In genomic region chr1:61055176-61055575, GRCm38 (mm10) we compare ENCODE assay signal across 9 mouse cellular contexts.
DNase-seq lines count a peak whose midpoint lies in the region; ATAC-seq and TF ChIP-seq lines count a peak whose summit lies in the region.
"Had no signal": no experiment of that assay in that cellular context is flagged by ENCODE, and none has a peak within 500 bp of the region (broad histone marks: within the 10 kb centered on the region; RNA-seq: fewer than 3 reads in every experiment).

No protein-coding gene starts in this region.

- no peaks in the 10 kb centered on the region for H3K36me3 ChIP-seq in C2C12 (ENCODE audit: control insufficient read depth, insufficient read depth)
- no peaks in the 10 kb centered on the region for H3K36me3 ChIP-seq in embryonic facial prominence, embryonic 11.5 days (replicated peaks; ENCODE audit: control insufficient read depth, insufficient read depth, low read depth, low read length)
- no peaks in the 10 kb centered on the region for H3K36me3 ChIP-seq in heart, embryonic 14.5 days (ENCODE audit: control insufficient read depth, insufficient read depth, low read length)
- H3K36me3 ChIP-seq in liver, embryonic 14.5 days (replicated peaks; ENCODE audit: control insufficient read depth, insufficient read depth, low read depth): no peaks in the 10 kb centered on the region

- peak; percentile 56 for DNase-seq in adrenal gland, adult 2 months
- DNase-seq in embryonic facial prominence, embryonic 11.5 days (ENCODE audit: low spot score): peak; percentile 75
- DNase-seq in kidney, postnatal 25 days: peak; percentile 63 to 66
- DNase-seq in liver, embryonic 14.5 days (ENCODE audit: low read depth in 3 of 3, low spot score in 3 of 3): no peak
- DNase-seq in ovary, postnatal 14 days (ENCODE audit: low spot score): peak; percentile 53
- DNase-seq in thymus, postnatal 36 days: peak; percentile 54 to 63

- no peak overlapping the region for H3K4me3 ChIP-seq in C2C12 (ENCODE audit: insufficient read depth, poor library complexity, severe bottlenecking)
- H3K4me3 ChIP-seq in embryonic facial prominence, embryonic 11.5 days (ENCODE audit: low read depth, low read length): no peak overlapping the region
- peak overlapping the region in 1 of 2 experiments; percentile 2; a peak in 1 of 4 replicates for H3K4me3 ChIP-seq in heart, embryonic 14.5 days (ENCODE audit: control insufficient read depth in 1 of 2, insufficient read depth in 1 of 2, low read depth in 1 of 2, low read length in 2 of 2)
- no peak overlapping the region for H3K4me3 ChIP-seq in liver, embryonic 14.5 days (ENCODE audit: insufficient read depth in 1 of 2, low read depth in 2 of 2, low read length in 2 of 2)
- H3K4me3 ChIP-seq: erythroblast, embryonic 14.5 days had no signal

- peak; percentile 9 for TF ChIP-seq CTCF in C2C12 (IDR thresholded peaks at IDR 0.05; ENCODE audit: control insufficient read depth, insufficient read depth, insufficient read length)
- peak; percentile 43 for TF ChIP-seq CTCF in liver, embryonic 14.5 days (IDR thresholded peaks at IDR 0.05; ENCODE audit: low read depth)

- H3K4me2 ChIP-seq in embryonic facial prominence, embryonic 11.5 days (ENCODE audit: low read depth, low read length): no peak overlapping the region
- peak overlapping the region; percentile 54 for H3K4me2 ChIP-seq in heart, embryonic 14.5 days (ENCODE audit: low read length)
- no peak overlapping the region for H3K4me2 ChIP-seq in liver, embryonic 14.5 days (ENCODE audit: low read depth)

- H3K9me3 ChIP-seq in embryonic facial prominence, embryonic 11.5 days (replicated peaks; ENCODE audit: control insufficient read depth, low read length): no peaks in the 10 kb centered on the region
- H3K9me3 ChIP-seq in heart, embryonic 14.5 days (ENCODE audit: control insufficient read depth, low read length): no peaks in the 10 kb centered on the region
- H3K9me3 ChIP-seq in liver, embryonic 14.5 days (ENCODE audit: control insufficient read depth, low read length): no peaks in the 10 kb centered on the region

- no peaks in the 10 kb centered on the region for H3K27me3 ChIP-seq in C2C12 (ENCODE audit: control insufficient read depth, insufficient read depth, insufficient read length)
- H3K27me3 ChIP-seq in embryonic facial prominence, embryonic 11.5 days (ENCODE audit: control insufficient read depth, insufficient read depth, low read length): no peaks in the 10 kb centered on the region
- H3K27me3 ChIP-seq in heart, embryonic 14.5 days (ENCODE audit: control insufficient read depth, insufficient read depth, low read length): no peaks in the 10 kb centered on the region
- no peaks in the 10 kb centered on the region for H3K27me3 ChIP-seq in liver, embryonic 14.5 days (ENCODE audit: control insufficient read depth, insufficient read depth, low read length)

- ATAC-seq in embryonic facial prominence, embryonic 11.5 days (replicated peaks; ENCODE audit: insufficient number of reproducible peaks, low FRiP score, low TSS enrichment, low read depth): no peak
- ATAC-seq in heart, embryonic 14.5 days (ENCODE audit: insufficient number of reproducible peaks, insufficient read depth, low FRiP score, low read depth): no peak
- no peak for ATAC-seq in liver, embryonic 14.5 days (ENCODE audit: insufficient read depth)

- no peak overlapping the region for H3K9ac ChIP-seq in embryonic facial prominence, embryonic 11.5 days (replicated peaks; ENCODE audit: low read length)
- H3K9ac ChIP-seq in heart, embryonic 14.5 days (ENCODE audit: low read length): no peak overlapping the region
- H3K9ac ChIP-seq in liver, embryonic 14.5 days (replicated peaks): no peak overlapping the region

- no peaks in the 10 kb centered on the region for H3K4me1 ChIP-seq in embryonic facial prominence, embryonic 11.5 days (ENCODE audit: control insufficient read depth, insufficient read depth, low read length)
- no peaks in the 10 kb centered on the region for H3K4me1 ChIP-seq in heart, embryonic 14.5 days (ENCODE audit: control insufficient read depth in 2 of 2, insufficient read depth in 2 of 2, low read length in 2 of 2)
- no peaks in the 10 kb centered on the region for H3K4me1 ChIP-seq in liver, embryonic 14.5 days (replicated peaks; ENCODE audit: control insufficient read depth in 2 of 2, insufficient read depth in 2 of 2, low read length in 1 of 2)

- 5% methylated on average over 8 of the region's 8 CpGs for WGBS in embryonic facial prominence, embryonic 11.5 days
- 9% methylated on average over 8 of the region's 8 CpGs for WGBS in heart, embryonic 14.5 days
- 4% methylated on average over 8 of the region's 8 CpGs for WGBS in liver, embryonic 14.5 days (ENCODE audit: insufficient replicate concordance)

- TF ChIP-seq EP300 in liver, embryonic 14.5 days (IDR thresholded peaks at IDR 0.05; ENCODE audit: low read depth): no peak

- no peak overlapping the region for H3ac ChIP-seq in C2C12 (ENCODE audit: control insufficient read depth, insufficient read length, low read depth)

- H3K27ac ChIP-seq in embryonic facial prominence, embryonic 11.5 days (replicated peaks; ENCODE audit: low read depth, low read length): no peak overlapping the region
- H3K27ac ChIP-seq in heart, embryonic 14.5 days (replicated peaks in 1 of 2; ENCODE audit: control insufficient read depth in 1 of 2, insufficient read depth in 1 of 2, low read depth in 2 of 2, low read length in 2 of 2): no peak overlapping the region
- no peak overlapping the region for H3K27ac ChIP-seq in liver, embryonic 14.5 days

- H3K79me2 ChIP-seq in C2C12 (ENCODE audit: control insufficient read depth, insufficient read depth): no peaks in the 10 kb centered on the region

- H3K79me3 ChIP-seq in C2C12 (ENCODE audit: low read depth): no peaks in the 10 kb centered on the region

TF ChIP-seq in C2C12, 6 proteins besides CTCF, POLR2A, EP300 and RAD21:
- TF ChIP-seq CEBPB (IDR thresholded peaks at IDR 0.05; ENCODE audit: low read depth) (no peak), FOSL1 (IDR thresholded peaks at IDR 0.05; ENCODE audit: insufficient read depth, low read length, poor library complexity, severe bottlenecking) (no peak), MAX (IDR thresholded peaks at IDR 0.05) (no peak), MYOG (IDR thresholded peaks at IDR 0.05; ENCODE audit: control insufficient read depth, extremely low read depth, insufficient read length) (no peak), USF1 (IDR thresholded peaks at IDR 0.05; ENCODE audit: low read depth) (no peak), MYOD1 (IDR thresholded peaks at IDR 0.05; ENCODE audit: control insufficient read depth, insufficient read length, low read depth) (no peak)

Comparison
In these comparisons a context has a peak if more than half of its experiments do, and no peak if none do; other contexts are left out.
1. DNase-seq: peak in adrenal gland, adult 2 months (single experiment), embryonic facial prominence, embryonic 11.5 days (single experiment), kidney, postnatal 25 days (2 of 2), ovary, postnatal 14 days (single experiment) and thymus, postnatal 36 days (2 of 2); none in liver, embryonic 14.5 days (0 of 3).